Mouse (Mus musculus): Measurements from ENCODE around the gene 2700081O15Rik.
A peak's percentile ranks its signal among the peaks of the same experiment; 100 is the strongest.
"Not testable (repeated sequence)": the region's sequence is repeated elsewhere in the genome, so short reads cannot be mapped to it uniquely, and the experiment has no call there.

Gene 2700081O15Rik

GRCm38 (mm10) chr19:7416834-7417735 is at the start of gene 2700081O15Rik:
2700081O15Rik (plus strand) TSS chr19:7417625.
- peak; percentile 72 for DNase-seq

- DNase-seq = not testable (repeated sequence)
Measured at GRCm38 (mm10) chr19:7369469-7369868, 48.0 kb upstream of the 2700081O15Rik start.

- DNase-seq = no peak
Measured at GRCm38 (mm10) chr19:7374491-7374890, 42.9 kb upstream of the 2700081O15Rik start.

GRCm38 (mm10) chr19:7377639-7378038 is 39.8 kb upstream of the 2700081O15Rik start:
- DNase-seq = no peak

- DNase-seq = no peak
Measured at GRCm38 (mm10) chr19:7381906-7382247, 35.5 kb upstream of the 2700081O15Rik start.

GRCm38 (mm10) chr19:7382248-7382902 is 35.0 kb upstream of the 2700081O15Rik start:
- DNase-seq = peak; percentile 44

- peak; percentile 98 for DNase-seq
Measured at GRCm38 (mm10) chr19:7382903-7383865, 34.2 kb upstream of the 2700081O15Rik start, which contains the start of gene Spindoc. Spindoc (minus strand) TSS chr19:7382994.

GRCm38 (mm10) chr19:7386042-7386441 is 31.4 kb upstream of the 2700081O15Rik start:
- DNase-seq = no peak

GRCm38 (mm10) chr19:7388488-7388887 is 28.9 kb upstream of the 2700081O15Rik start:
- no peak for DNase-seq

- not testable (repeated sequence) for DNase-seq
Measured at GRCm38 (mm10) chr19:7396867-7397826, 20.3 kb upstream of the 2700081O15Rik start.

- not testable (repeated sequence) for DNase-seq
Measured at GRCm38 (mm10) chr19:7398898-7399297, 18.5 kb upstream of the 2700081O15Rik start.

GRCm38 (mm10) chr19:7400635-7401034 is 16.8 kb upstream of the 2700081O15Rik start:
- no peak for DNase-seq

- no peak for DNase-seq
Measured at GRCm38 (mm10) chr19:7404623-7405229, 12.7 kb upstream of the 2700081O15Rik start.

GRCm38 (mm10) chr19:7412361-7412760 is 5.1 kb upstream of the 2700081O15Rik start:
- DNase-seq = no peak

GRCm38 (mm10) chr19:7415916-7416833 is 1.2 kb upstream of the 2700081O15Rik start:
- no peak for DNase-seq

GRCm38 (mm10) chr19:7417911-7418849 is 755 bp downstream of the 2700081O15Rik start:
- peak; percentile 78 for DNase-seq

GRCm38 (mm10) chr19:7419134-7419533 is 1.7 kb downstream of the 2700081O15Rik start:
- no peak for DNase-seq

GRCm38 (mm10) chr19:7420108-7420507 is 2.7 kb downstream of the 2700081O15Rik start:
- DNase-seq = no peak
